Mouse (Mus musculus): ENCODE measurements around the gene Riox1. TPM values are rescaled to one million over a fixed set of nuclear protein-coding genes. Genes with fewer than 3 reads are reported as not detected.
A peak's percentile ranks its signal among the peaks of the same experiment; 100 is the strongest.

Riox1 gene
- total and polyA plus RNA-seq, 2 experiments from 2014 or later: 11.3 to 28.8 TPM

DNA sequence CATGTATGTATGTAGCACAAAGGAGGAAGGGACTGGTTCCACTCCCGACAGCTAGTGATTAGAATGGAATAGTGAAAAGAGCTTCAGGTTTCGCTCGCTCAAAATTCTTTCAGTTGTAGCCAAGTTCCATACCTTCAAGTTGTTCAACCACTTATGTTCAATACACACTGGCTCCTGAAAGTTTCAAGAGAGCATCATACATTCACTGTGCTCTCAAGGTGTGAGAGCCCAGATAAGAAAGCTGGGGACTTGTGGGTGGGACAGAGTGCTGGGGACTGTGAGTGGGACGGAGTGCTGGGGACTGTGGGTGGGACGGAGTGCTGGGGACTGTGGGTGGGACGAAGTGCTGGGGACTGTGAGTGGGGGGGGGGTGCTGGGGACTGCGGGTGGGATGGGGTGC, 14.8 kb downstream of the Riox1 start:
- Histone ChIP-seq H3K36me3 (ENCODE audit: insufficient read depth, low read length) (no peaks in the 10 kb centered on the region), H3K27ac (no peak overlapping the region), H3K4me1 (ENCODE audit: insufficient read depth, low read length) (no peaks in the 10 kb centered on the region), H3K4me2 (ENCODE audit: low read depth, low read length) (no peak overlapping the region), H3K9me3 (ENCODE audit: low read length) (no peaks in the 10 kb centered on the region), H3K4me3 (ENCODE audit: low read length) (no peak overlapping the region), H3K9ac (replicated peaks; ENCODE audit: low read length) (no peak overlapping the region), H3K27me3 (ENCODE audit: insufficient read depth, low read length) (no peaks in the 10 kb centered on the region)
- 93% methylated on average over 6 of the region's 7 CpGs for WGBS
- TF ChIP-seq CTCF (IDR thresholded peaks at IDR 0.05; ENCODE audit: low read depth): no peak
- ATAC-seq (no peak), DNase-seq (ENCODE audit: low spot score) (no peak)

DNA sequence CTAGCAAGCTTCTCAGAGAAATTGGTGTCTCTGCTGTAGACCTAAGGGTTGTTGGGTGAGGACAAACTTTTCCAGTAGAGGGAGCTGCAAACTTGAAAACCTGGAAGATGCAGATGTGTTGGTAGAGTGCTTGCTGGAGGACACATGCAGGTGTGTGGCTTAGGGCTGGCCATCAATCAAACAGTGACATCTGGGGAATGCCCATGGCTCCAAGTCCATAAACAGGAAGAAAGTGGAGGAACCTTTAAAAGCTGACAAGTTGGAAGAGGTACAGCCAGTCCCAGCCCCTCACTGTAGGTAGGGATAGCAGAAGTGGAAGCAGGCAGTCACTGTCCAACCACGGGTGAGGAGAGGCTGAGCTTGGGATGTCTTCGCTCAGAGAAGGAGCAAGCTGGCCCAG, 21.7 kb downstream of the Riox1 start:
- no peaks in the 10 kb centered on the region for H3K9me3 ChIP-seq (ENCODE audit: low read length)
- H3K36me3 ChIP-seq (ENCODE audit: insufficient read depth, low read length): no peaks in the 10 kb centered on the region
- H3K27me3 ChIP-seq (ENCODE audit: insufficient read depth, low read length): no peaks in the 10 kb centered on the region
- no peak overlapping the region for H3K27ac ChIP-seq
- peak; percentile 70 for TF ChIP-seq CTCF (IDR thresholded peaks at IDR 0.05; ENCODE audit: low read depth)
- 79% methylated on average over 2 of the region's 2 CpGs for WGBS
- H3K9ac ChIP-seq (replicated peaks; ENCODE audit: low read length): no peak overlapping the region
- H3K4me3 ChIP-seq (ENCODE audit: low read length): no peak overlapping the region
- H3K4me1 ChIP-seq (ENCODE audit: insufficient read depth, low read length): no peaks in the 10 kb centered on the region
- no peak overlapping the region for H3K4me2 ChIP-seq (ENCODE audit: low read depth, low read length)
- DNase-seq (ENCODE audit: low spot score) (peak; percentile 69), ATAC-seq (peak; percentile 56; the same call in 1 of the 2 replicates)

DNA sequence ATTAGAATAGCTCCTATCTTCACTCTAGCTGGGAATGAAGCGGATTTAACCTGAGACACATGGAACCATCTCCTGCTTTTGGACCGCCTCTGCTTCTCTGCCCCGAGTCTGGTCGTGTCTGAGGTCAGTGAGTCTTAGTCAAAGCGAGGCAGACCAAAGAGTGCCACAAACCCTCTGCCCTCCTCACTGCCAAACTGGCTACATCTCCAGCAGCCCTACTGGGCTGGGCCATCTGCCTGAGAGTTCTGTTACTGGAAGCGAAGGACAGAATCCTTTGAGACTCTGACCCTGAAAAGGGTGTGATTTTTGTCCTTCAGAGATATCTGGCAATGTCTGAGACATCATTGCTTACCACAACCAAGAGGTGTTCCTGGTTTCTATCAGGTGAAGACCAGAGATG, 28.5 kb downstream of the Riox1 start:
- WGBS: 85% methylated on average over 6 of the region's 6 CpGs
- no peaks in the 10 kb centered on the region for H3K4me1 ChIP-seq (ENCODE audit: insufficient read depth, low read length)
- H3K4me3 ChIP-seq (ENCODE audit: low read length): no peak overlapping the region
- no peak for ATAC-seq
- no peak for DNase-seq (ENCODE audit: low spot score)
- H3K36me3 ChIP-seq (ENCODE audit: insufficient read depth, low read length): no peaks in the 10 kb centered on the region
- H3K27ac ChIP-seq: no peak overlapping the region
- no peaks in the 10 kb centered on the region for H3K9me3 ChIP-seq (ENCODE audit: low read length)
- no peak overlapping the region for H3K4me2 ChIP-seq (ENCODE audit: low read depth, low read length)
- no peak for TF ChIP-seq CTCF (IDR thresholded peaks at IDR 0.05; ENCODE audit: low read depth)
- no peak overlapping the region for H3K9ac ChIP-seq (replicated peaks; ENCODE audit: low read length)
- no peaks in the 10 kb centered on the region for H3K27me3 ChIP-seq (ENCODE audit: insufficient read depth, low read length)

DNA sequence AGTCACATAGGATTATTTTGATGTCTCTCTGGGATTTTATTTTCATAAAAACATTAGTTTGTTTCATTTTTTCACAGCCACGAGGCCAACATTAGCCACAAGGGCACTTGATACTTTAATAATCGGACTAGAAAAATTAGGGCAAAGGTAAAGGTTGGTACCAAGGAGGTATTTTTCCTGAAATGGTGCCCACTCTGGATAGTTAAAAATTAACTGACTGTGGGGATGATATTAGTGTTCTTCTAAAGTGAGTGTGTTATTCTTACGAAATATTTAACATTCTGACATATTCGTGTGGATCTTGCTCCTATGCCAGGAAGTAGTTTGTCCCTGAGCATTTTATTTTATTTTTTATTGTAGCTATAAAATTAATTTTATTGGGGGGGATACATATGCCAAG, 31.2 kb downstream of the Riox1 start:
- Histone ChIP-seq H3K9ac (replicated peaks; ENCODE audit: low read length) (no peak overlapping the region), H3K27ac (no peak overlapping the region), H3K27me3 (ENCODE audit: insufficient read depth, low read length) (no peaks in the 10 kb centered on the region), H3K9me3 (ENCODE audit: low read length) (no peaks in the 10 kb centered on the region), H3K4me2 (ENCODE audit: low read depth, low read length) (no peak overlapping the region), H3K36me3 (ENCODE audit: insufficient read depth, low read length) (no peaks in the 10 kb centered on the region), H3K4me3 (ENCODE audit: low read length) (no peak overlapping the region), H3K4me1 (ENCODE audit: insufficient read depth, low read length) (no peaks in the 10 kb centered on the region)
- ATAC-seq (no peak), DNase-seq (ENCODE audit: low spot score) (no peak)
- 88% methylated on average over 4 of the region's 4 CpGs for WGBS
- no peak for TF ChIP-seq CTCF (IDR thresholded peaks at IDR 0.05; ENCODE audit: low read depth)

DNA sequence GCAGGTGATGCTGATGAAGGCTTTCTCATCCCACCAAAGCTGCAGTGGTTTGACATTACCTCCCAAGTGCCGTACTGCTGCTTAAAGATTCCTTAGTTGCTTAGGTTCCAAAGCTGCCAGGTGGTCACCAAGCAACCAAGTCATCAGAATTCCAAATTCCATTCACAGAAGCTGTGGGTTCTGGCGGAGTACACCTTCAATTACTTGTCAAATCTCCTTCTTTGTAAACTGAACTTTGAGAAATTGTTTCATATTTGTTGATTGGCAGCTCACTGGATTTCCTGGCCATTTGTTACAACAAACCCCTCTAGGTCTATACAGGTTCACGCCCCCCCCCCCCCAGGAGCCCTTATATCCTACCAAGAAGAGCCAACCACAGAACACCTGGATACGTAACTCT, 34.3 kb downstream of the Riox1 start, which contains the start of gene Heatr4:
Gene Heatr4 (minus strand): TSS at position 101 of the 400 bp plus-strand sequence.
- H3K4me1 ChIP-seq (ENCODE audit: insufficient read depth, low read length): no peaks in the 10 kb centered on the region
- ATAC-seq: no peak
- no peak within 1 kb of the TSS for H3K4me2 ChIP-seq (ENCODE audit: low read depth, low read length)
- H3K27ac ChIP-seq: no peak within 1 kb of the TSS
- no peak within 1 kb of the TSS for H3K9ac ChIP-seq (replicated peaks; ENCODE audit: low read length)
- 74% methylated on average over 4 of the region's 4 CpGs for WGBS
- no peak for TF ChIP-seq CTCF (IDR thresholded peaks at IDR 0.05; ENCODE audit: low read depth)
- no peaks in the 10 kb centered on the region for H3K27me3 ChIP-seq (ENCODE audit: insufficient read depth, low read length)
- DNase-seq (ENCODE audit: low spot score): no peak
- no peaks in the 10 kb centered on the region for H3K36me3 ChIP-seq (ENCODE audit: insufficient read depth, low read length)
- H3K9me3 ChIP-seq (ENCODE audit: low read length): no peaks in the 10 kb centered on the region
- no peak within 1 kb of the TSS for H3K4me3 ChIP-seq (ENCODE audit: low read length)

DNA sequence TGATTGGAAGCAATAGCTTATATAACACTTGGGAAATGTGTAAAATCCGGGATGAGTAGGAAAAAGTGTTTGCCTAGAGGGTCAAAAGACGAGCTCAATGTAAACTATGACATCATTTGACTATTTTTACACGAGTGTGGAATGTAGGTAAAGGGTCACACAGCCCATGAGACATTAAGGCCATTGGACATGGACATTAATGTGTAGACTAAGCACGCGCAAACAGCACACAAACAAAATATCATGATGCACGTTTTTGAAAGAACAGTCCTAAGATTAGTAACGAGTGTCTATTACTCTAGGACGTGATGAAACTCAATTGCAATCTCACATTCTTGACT, 36.8 kb downstream of the Riox1 start:
- Histone ChIP-seq H3K9ac (replicated peaks; ENCODE audit: low read length) (peak overlapping the region; percentile 77), H3K4me3 (ENCODE audit: low read length) (peak overlapping the region; percentile 54), H3K27ac (peak overlapping the region; percentile 96), H3K4me2 (ENCODE audit: low read depth, low read length) (peak overlapping the region; percentile 53), H3K27me3 (ENCODE audit: insufficient read depth, low read length) (no peaks in the 10 kb centered on the region), H3K4me1 (ENCODE audit: insufficient read depth, low read length) (no peaks in the 10 kb centered on the region), H3K9me3 (ENCODE audit: low read length) (no peaks in the 10 kb centered on the region), H3K36me3 (ENCODE audit: insufficient read depth, low read length) (no peaks in the 10 kb centered on the region)
- ATAC-seq: no peak
- no peak for TF ChIP-seq CTCF (IDR thresholded peaks at IDR 0.05; ENCODE audit: low read depth)
- no peak for DNase-seq (ENCODE audit: low spot score)
- 28% methylated on average over 8 of the region's 8 CpGs for WGBS

DNA sequence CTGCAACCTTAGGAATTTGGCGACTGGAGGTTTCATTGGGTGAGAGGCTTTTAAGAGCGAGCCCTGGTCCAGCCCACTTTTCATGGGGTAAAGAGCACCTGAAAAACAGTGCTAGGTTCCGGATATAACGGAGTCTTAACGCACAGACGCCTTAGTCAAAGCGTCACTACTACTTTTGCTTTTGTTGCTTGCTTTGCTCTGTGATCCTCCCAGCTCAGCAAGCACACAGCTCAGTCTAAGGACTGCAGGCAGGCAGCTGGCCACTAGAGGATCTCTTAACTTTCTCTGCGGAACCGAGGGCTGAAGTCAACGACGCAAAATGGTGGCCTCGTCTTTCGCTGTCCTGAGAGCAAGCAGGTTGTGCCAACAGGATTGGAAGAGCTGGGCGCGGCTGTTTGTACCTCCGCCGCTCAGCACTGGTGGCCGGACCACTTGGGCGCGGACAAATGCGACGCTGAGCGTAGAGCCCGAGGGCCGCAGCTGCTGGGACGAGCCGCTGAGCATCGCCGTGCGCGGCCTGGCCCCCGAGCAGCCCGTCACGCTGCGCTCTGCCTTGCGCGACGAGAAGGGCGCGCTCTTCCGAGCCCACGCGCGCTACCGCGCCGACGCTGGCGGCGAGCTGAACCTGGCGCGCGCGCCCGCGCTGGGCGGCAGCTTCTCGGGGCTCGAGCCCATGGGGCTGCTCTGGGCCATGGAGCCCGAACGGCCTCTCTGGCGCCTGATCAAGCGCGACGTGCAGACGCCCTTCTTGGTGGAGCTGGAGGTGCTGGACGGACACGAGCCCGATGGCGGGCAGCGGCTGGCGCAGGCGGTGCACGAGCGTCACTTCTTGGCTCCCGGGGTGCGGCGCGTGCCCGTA, 37.4 kb downstream of the Riox1 start, which contains the start of gene Acot2:
Gene Acot2 (plus strand): TSS at position 279 of the 859 bp plus-strand sequence.
- Histone ChIP-seq H3K4me1 (ENCODE audit: insufficient read depth, low read length) (no peaks in the 10 kb centered on the region), H3K4me3 (ENCODE audit: low read length) (peak within 1 kb of the TSS; percentile 54), H3K9me3 (ENCODE audit: low read length) (no peaks in the 10 kb centered on the region), H3K4me2 (ENCODE audit: low read depth, low read length) (peak within 1 kb of the TSS; percentile 53), H3K27ac (peak within 1 kb of the TSS; percentile 96), H3K9ac (replicated peaks; ENCODE audit: low read length) (peak within 1 kb of the TSS; percentile 77), H3K27me3 (ENCODE audit: insufficient read depth, low read length) (no peaks in the 10 kb centered on the region), H3K36me3 (ENCODE audit: insufficient read depth, low read length) (no peaks in the 10 kb centered on the region)
- TF ChIP-seq CTCF (IDR thresholded peaks at IDR 0.05; ENCODE audit: low read depth): peak; percentile 88
- WGBS: under 1% methylated on average over 80 of the region's 80 CpGs
- DNase-seq (ENCODE audit: low spot score) (peak; percentile 91), ATAC-seq (peak; percentile 95)

Data from hindbrain, postnatal 0 days (tissue).